Mouse (Mus musculus): ENCODE data around the gene C5ar1. TPM values are rescaled to one million over a fixed set of nuclear protein-coding genes. Genes with fewer than 3 reads are reported as not detected.
"Not testable (repeated sequence)": the region's sequence is repeated elsewhere in the genome, so short reads cannot be mapped to it uniquely, and the experiment has no call there.

The C5ar1 gene
- polyA plus RNA-seq, 1 experiment from 2014 or later = 2.1 TPM

DNA sequence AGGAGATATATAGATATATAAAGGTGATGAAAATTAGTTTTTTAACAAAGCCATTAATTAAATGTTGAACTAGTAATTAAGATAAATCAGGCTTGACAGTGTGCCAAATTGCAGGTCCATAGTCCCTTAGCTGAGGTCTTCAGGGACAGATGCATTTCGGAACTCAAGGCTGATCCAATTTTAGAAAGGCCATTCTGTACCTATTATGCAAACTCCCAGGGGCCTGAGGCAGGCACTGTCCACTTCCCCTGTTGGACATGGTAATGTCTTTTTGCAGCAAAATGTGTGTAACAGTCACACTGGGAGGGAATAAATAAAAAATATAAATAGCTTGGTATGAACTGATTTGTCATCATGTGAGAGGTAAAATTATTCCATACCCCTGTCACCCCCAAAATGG, 11.8 kb upstream of the C5ar1 start:
- DNase-seq (ENCODE audit: low spot score) (no peak), ATAC-seq (ENCODE audit: insufficient read depth, low FRiP score, low TSS enrichment) (no peak)
- Histone ChIP-seq H3K9ac (ENCODE audit: low read length) (no peak overlapping the region), H3K9me3 (ENCODE audit: control insufficient read depth, low read length) (no peaks in the 10 kb centered on the region), H3K27ac (ENCODE audit: low read depth, low read length) (no peak overlapping the region), H3K27me3 (ENCODE audit: control insufficient read depth, insufficient read depth, low read length) (0 out of 2 replicates have a peak, but pooled peaks cover 2% of the 10 kb centered on the region), H3K4me3 (ENCODE audit: low read depth, low read length) (no peak overlapping the region), H3K4me2 (ENCODE audit: low read depth) (no peak overlapping the region), H3K4me1 (ENCODE audit: control insufficient read depth, insufficient read depth, low read length) (peaks cover 14% of the 10 kb centered on the region), H3K36me3 (ENCODE audit: control insufficient read depth, insufficient read depth, low read length) (no peaks in the 10 kb centered on the region; the same call in 1 of the 2 replicates)
- 77% methylated on average over 1 of the region's 1 CpGs for WGBS

DNA sequence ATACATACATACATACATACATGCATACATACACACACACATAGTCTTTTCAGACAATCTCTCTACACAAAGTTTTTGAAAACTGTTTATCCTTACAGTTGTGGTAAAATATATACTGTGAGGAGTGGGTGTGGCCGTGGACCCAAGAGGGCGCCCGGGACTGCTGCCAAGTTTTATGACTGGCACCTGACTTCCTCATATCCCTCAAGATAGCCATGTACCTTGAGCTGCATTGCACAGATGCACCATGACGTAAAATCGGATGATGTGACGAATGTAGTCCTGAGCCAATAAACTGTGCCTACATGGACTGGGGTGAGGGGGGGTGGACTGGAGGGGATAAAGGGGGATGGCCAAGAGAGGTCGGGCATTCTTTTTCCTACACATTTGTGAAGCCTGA, 7.3 kb upstream of the C5ar1 start:
- not testable (repeated sequence) for H3K9me3 ChIP-seq (ENCODE audit: control insufficient read depth, low read length); H3K27me3 ChIP-seq (ENCODE audit: control insufficient read depth, insufficient read depth, low read length); H3K9ac ChIP-seq (ENCODE audit: low read length); H3K4me1 ChIP-seq (ENCODE audit: control insufficient read depth, insufficient read depth, low read length); DNase-seq (ENCODE audit: low spot score); H3K27ac ChIP-seq (ENCODE audit: low read depth, low read length); H3K36me3 ChIP-seq (ENCODE audit: control insufficient read depth, insufficient read depth, low read length); H3K4me2 ChIP-seq (ENCODE audit: low read depth); H3K4me3 ChIP-seq (ENCODE audit: low read depth, low read length); ATAC-seq (ENCODE audit: insufficient read depth, low FRiP score, low TSS enrichment)
- 88% methylated on average over 7 of the region's 7 CpGs for WGBS

DNA sequence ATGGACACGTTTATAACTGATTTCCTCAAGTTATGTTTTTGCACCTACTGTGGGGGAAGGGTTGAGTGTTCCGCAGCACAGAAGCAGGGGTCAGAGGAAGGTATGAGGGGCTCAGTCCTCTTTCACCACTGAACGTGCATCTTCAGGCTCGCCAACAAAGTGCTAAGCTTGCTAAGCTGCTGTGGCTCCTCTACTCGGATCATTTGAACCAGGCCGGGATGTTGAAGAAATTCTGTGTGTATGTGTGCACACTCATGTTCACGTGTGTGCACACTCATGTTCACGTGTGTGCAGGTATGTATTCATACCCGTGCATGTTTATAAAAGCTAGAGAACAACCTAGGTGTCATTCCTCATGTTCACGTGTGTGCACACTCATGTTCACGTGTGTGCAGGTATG, 6.5 kb upstream of the C5ar1 start:
- WGBS = 85% methylated on average over 11 of the region's 11 CpGs
- H3K27me3 ChIP-seq (ENCODE audit: control insufficient read depth, insufficient read depth, low read length) = no peaks in the 10 kb centered on the region
- no peak for ATAC-seq (ENCODE audit: insufficient read depth, low FRiP score, low TSS enrichment)
- H3K27ac ChIP-seq (ENCODE audit: low read depth, low read length) = no peak overlapping the region
- H3K4me3 ChIP-seq (ENCODE audit: low read depth, low read length) = no peak overlapping the region
- DNase-seq (ENCODE audit: low spot score) = no peak
- no peak overlapping the region for H3K9ac ChIP-seq (ENCODE audit: low read length)
- H3K9me3 ChIP-seq (ENCODE audit: control insufficient read depth, low read length) = no peaks in the 10 kb centered on the region
- no peaks in the 10 kb centered on the region for H3K4me1 ChIP-seq (ENCODE audit: control insufficient read depth, insufficient read depth, low read length)
- H3K36me3 ChIP-seq (ENCODE audit: control insufficient read depth, insufficient read depth, low read length) = no peaks in the 10 kb centered on the region
- no peak overlapping the region for H3K4me2 ChIP-seq (ENCODE audit: low read depth)

DNA sequence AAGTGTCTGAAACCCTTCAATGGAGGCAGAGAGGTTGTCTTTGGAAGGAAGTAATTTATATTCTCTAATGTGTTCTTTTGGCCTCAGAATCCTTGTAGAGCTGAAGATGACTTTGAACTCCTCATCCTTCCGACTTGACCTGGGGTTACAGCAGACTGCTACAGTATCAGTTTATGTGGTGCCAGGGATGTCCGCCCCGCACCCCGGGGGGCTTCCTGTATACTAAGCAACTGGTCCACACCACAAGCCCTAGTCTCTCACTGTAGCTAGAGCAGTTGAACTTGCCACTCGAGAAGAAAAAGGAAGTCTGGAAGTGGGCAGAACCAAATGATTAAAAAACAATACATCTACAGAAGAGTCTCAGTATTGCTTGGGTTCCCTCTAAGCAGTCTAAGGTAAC, 4.5 kb upstream of the C5ar1 start:
- Histone ChIP-seq H3K4me1 (ENCODE audit: control insufficient read depth, insufficient read depth, low read length) (no peaks in the 10 kb centered on the region), H3K4me2 (ENCODE audit: low read depth) (no peak overlapping the region), H3K27me3 (ENCODE audit: control insufficient read depth, insufficient read depth, low read length) (no peaks in the 10 kb centered on the region), H3K27ac (ENCODE audit: low read depth, low read length) (no peak overlapping the region), H3K9me3 (ENCODE audit: control insufficient read depth, low read length) (no peaks in the 10 kb centered on the region), H3K36me3 (ENCODE audit: control insufficient read depth, insufficient read depth, low read length) (no peaks in the 10 kb centered on the region), H3K4me3 (ENCODE audit: low read depth, low read length) (no peak overlapping the region), H3K9ac (ENCODE audit: low read length) (no peak overlapping the region)
- DNase-seq (ENCODE audit: low spot score) (no peak), ATAC-seq (ENCODE audit: insufficient read depth, low FRiP score, low TSS enrichment) (no peak)
- 80% methylated on average over 5 of the region's 5 CpGs for WGBS

DNA sequence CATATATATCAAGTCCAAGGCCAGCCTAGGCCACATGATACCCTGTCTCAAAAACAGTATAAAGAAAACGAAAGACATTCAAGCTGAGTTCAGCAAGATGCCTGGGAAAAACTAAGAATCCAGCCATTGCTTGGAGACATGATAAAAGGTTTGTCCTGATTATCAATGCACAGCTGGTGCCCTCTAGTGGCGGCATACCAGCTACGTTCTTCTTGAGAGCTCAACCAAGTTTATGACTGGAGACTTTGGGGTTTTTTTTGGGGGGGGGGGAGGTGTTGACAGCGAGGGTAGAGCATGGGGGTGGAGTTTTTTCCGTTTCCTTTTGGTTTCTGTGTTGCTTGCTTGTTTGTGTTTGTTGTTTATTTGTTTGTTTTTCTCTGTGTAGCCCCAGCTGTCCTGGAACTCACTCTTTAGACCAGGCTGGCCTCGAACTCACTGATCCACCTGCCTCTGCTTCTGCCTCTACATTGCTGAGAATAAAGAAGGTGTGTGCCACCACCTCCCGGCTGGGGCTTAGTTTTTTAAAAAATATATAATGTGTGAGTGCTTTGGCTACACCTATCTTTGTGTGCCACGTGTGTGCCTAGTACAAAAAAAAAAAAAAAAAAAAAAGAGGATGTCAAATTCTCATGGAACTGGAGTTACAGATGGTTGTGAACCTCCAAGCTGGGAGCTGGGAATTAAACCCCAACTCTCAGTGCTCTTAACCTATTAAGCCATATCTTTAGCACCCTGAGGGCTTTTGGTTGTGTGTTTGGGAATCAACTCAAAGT, 3.9 kb upstream of the C5ar1 start:
- no peaks in the 10 kb centered on the region for H3K9me3 ChIP-seq (ENCODE audit: control insufficient read depth, low read length)
- H3K9ac ChIP-seq (ENCODE audit: low read length) = no peak overlapping the region
- H3K4me2 ChIP-seq (ENCODE audit: low read depth) = no peak overlapping the region
- no peak overlapping the region for H3K27ac ChIP-seq (ENCODE audit: low read depth, low read length)
- ATAC-seq (ENCODE audit: insufficient read depth, low FRiP score, low TSS enrichment) = no peak
- WGBS = 31% methylated on average over 8 of the region's 8 CpGs
- no peaks in the 10 kb centered on the region for H3K36me3 ChIP-seq (ENCODE audit: control insufficient read depth, insufficient read depth, low read length)
- peak; percentile 76 for DNase-seq (ENCODE audit: low spot score)
- no peaks in the 10 kb centered on the region for H3K27me3 ChIP-seq (ENCODE audit: control insufficient read depth, insufficient read depth, low read length)
- no peak overlapping the region for H3K4me3 ChIP-seq (ENCODE audit: low read depth, low read length)
- no peaks in the 10 kb centered on the region for H3K4me1 ChIP-seq (ENCODE audit: control insufficient read depth, insufficient read depth, low read length)

DNA sequence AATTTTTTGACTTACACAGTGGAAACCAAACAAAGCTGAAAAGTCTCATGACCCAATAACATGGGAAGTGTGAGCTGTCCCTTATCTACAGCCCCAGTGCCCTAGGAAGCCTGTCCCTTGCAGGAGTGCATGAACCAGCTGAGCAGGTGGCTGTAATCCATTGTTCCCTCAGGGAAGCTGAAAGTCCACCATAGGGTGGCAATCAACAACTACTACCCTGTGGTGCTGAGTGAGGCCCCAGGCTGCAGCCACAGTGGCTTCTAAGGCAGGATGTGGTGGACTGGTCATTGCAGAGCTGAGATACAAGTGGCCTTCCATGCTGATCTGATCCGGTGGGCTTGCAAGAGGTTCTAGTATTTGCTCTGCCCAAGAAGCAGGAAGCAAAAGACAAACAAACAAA, 1.8 kb upstream of the C5ar1 start:
- Histone ChIP-seq H3K27ac (ENCODE audit: low read depth, low read length) (no peak overlapping the region), H3K27me3 (ENCODE audit: control insufficient read depth, insufficient read depth, low read length) (no peaks in the 10 kb centered on the region), H3K9me3 (ENCODE audit: control insufficient read depth, low read length) (no peaks in the 10 kb centered on the region), H3K9ac (ENCODE audit: low read length) (no peak overlapping the region), H3K4me1 (ENCODE audit: control insufficient read depth, insufficient read depth, low read length) (no peaks in the 10 kb centered on the region), H3K4me3 (ENCODE audit: low read depth, low read length) (no peak overlapping the region), H3K4me2 (ENCODE audit: low read depth) (no peak overlapping the region), H3K36me3 (ENCODE audit: control insufficient read depth, insufficient read depth, low read length) (no peaks in the 10 kb centered on the region)
- no peak for ATAC-seq (ENCODE audit: insufficient read depth, low FRiP score, low TSS enrichment)
- WGBS = 68% methylated on average over 1 of the region's 1 CpGs
- DNase-seq (ENCODE audit: low spot score) = no peak

DNA sequence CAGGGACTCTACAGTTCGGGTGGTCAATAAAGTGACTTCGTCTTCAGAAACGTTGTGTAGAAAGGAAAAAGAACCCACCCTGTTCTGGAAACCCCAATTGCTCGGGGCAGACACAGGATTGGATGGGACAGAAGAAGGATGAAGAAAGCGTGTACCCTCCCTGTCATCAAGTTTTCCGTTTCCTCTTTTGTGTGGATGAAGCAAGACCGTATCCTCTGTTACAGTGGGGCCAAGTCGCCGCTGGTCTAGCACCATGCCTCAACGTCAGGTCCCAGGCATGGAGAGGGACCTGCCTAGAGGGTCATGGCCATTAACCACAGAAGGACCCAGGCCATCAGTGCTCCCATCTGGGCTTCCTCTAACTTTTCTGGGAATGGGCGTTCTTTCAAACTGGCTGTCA, 1.5 kb downstream of the C5ar1 start:
- Histone ChIP-seq H3K9me3 (ENCODE audit: control insufficient read depth, low read length) (no peaks in the 10 kb centered on the region), H3K36me3 (ENCODE audit: control insufficient read depth, insufficient read depth, low read length) (no peaks in the 10 kb centered on the region), H3K27me3 (ENCODE audit: control insufficient read depth, insufficient read depth, low read length) (no peaks in the 10 kb centered on the region), H3K4me3 (ENCODE audit: low read depth, low read length) (no peak overlapping the region), H3K4me2 (ENCODE audit: low read depth) (no peak overlapping the region), H3K27ac (ENCODE audit: low read depth, low read length) (no peak overlapping the region), H3K9ac (ENCODE audit: low read length) (no peak overlapping the region), H3K4me1 (ENCODE audit: control insufficient read depth, insufficient read depth, low read length) (no peaks in the 10 kb centered on the region)
- DNase-seq (ENCODE audit: low spot score) (no peak), ATAC-seq (ENCODE audit: insufficient read depth, low FRiP score, low TSS enrichment) (no peak)
- 90% methylated on average over 11 of the region's 11 CpGs for WGBS

DNA sequence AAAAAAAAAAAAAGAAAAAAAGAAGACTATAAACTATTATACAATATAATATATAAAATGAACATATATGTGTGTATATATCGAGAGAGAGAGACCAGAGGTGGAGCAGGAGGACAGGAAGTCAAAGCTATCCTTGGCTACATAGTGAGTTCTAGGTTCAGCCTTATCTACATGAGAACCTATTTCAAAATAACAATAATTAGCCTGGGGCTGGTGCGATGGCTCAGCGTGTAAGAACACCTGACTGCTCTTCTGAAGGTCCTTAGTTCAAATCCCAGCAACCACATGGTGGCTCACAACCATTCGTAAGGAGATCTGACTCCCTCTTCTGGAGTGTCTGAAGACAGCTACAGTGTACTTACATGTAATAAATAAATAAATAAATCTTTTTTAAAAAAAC, 3.4 kb downstream of the C5ar1 start:
- H3K27me3 ChIP-seq (ENCODE audit: control insufficient read depth, insufficient read depth, low read length); H3K4me3 ChIP-seq (ENCODE audit: low read depth, low read length); H3K36me3 ChIP-seq (ENCODE audit: control insufficient read depth, insufficient read depth, low read length); ATAC-seq (ENCODE audit: insufficient read depth, low FRiP score, low TSS enrichment); H3K4me2 ChIP-seq (ENCODE audit: low read depth); H3K27ac ChIP-seq (ENCODE audit: low read depth, low read length); H3K9ac ChIP-seq (ENCODE audit: low read length); H3K4me1 ChIP-seq (ENCODE audit: control insufficient read depth, insufficient read depth, low read length); H3K9me3 ChIP-seq (ENCODE audit: control insufficient read depth, low read length); DNase-seq (ENCODE audit: low spot score): not testable (repeated sequence)
- WGBS = 86% methylated on average over 4 of the region's 4 CpGs

DNA sequence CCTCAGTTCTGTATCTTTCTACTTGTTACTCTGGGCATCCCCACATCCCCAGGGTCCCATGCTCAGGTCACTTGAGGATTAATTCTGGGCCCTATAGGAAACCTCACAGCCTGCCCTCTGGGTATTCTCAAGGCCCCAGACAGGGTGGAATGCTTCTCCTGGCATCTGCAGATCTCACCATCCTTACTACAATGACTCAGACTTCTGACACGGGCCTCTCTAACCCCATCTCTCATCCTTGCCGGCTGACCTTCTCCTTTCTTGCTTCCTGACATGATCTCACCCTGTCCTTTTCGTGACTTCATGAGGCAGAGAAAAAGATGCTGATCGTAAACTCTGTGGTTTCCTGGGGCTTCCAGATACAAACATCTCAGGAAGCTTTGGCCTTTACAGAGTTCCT, 5.1 kb downstream of the C5ar1 start:
- DNase-seq (ENCODE audit: low spot score) = no peak
- no peak for ATAC-seq (ENCODE audit: insufficient read depth, low FRiP score, low TSS enrichment)
- H3K36me3 ChIP-seq (ENCODE audit: control insufficient read depth, insufficient read depth, low read length) = no peaks in the 10 kb centered on the region
- no peak overlapping the region for H3K9ac ChIP-seq (ENCODE audit: low read length)
- H3K4me1 ChIP-seq (ENCODE audit: control insufficient read depth, insufficient read depth, low read length) = no peaks in the 10 kb centered on the region
- H3K27me3 ChIP-seq (ENCODE audit: control insufficient read depth, insufficient read depth, low read length) = no peaks in the 10 kb centered on the region
- H3K9me3 ChIP-seq (ENCODE audit: control insufficient read depth, low read length) = no peaks in the 10 kb centered on the region
- H3K4me3 ChIP-seq (ENCODE audit: low read depth, low read length) = no peak overlapping the region
- no peak overlapping the region for H3K27ac ChIP-seq (ENCODE audit: low read depth, low read length)
- WGBS = 70% methylated on average over 4 of the region's 4 CpGs
- H3K4me2 ChIP-seq (ENCODE audit: low read depth) = no peak overlapping the region

Data from neural tube, embryonic 11.5 days (tissue).